Mouse (Mus musculus) bone marrow macrophage, adult 2 months (primary cell): Measurements from ENCODE around the gene Ccdc47. TPM values are rescaled to one million over a fixed set of nuclear protein-coding genes. Genes with fewer than 3 reads are reported as not detected.

Experiments
- H3K27ac ChIP-seq: 2 replicates; pipeline ENCODE4 v1.5.1; 2012; ENCODE audit warnings: low read depth, low read length; ENCODE audit not compliant: insufficient read depth
- H3K4me1 ChIP-seq: 2 replicates; pipeline ENCODE4 v1.6.1; 2012; ENCODE audit warnings: low read length; ENCODE audit not compliant: control insufficient read depth, insufficient read depth
- H3K4me3 ChIP-seq: 2 replicates; pipeline ENCODE4 v1.5.1; 2012; ENCODE audit warnings: mild to moderate bottlenecking, low read length, moderate library complexity; ENCODE audit not compliant: insufficient read depth
- CTCF ChIP-seq: IDR thresholded peaks from 2 replicates; pipeline ENCODE4 v1.5.1; 2012; ENCODE audit warnings: low read depth, mild to moderate bottlenecking, low read length, moderate library complexity
- POLR2A ChIP-seq: IDR thresholded peaks from 2 replicates; pipeline ENCODE4 v1.6.1; 2012; ENCODE audit warnings: mild to moderate bottlenecking, low read depth, low read length, borderline replicate concordance
- polyA plus RNA-seq: library from polyadenylated mRNA; stranded (reverse); fragments of >200 nt; gene quantifications from 2 replicates; pipeline ENCODE4 v1.2.4, GENCODE M21; 2012; ENCODE audit not compliant: missing spikeins, insufficient read depth, insufficient read length

Gene Ccdc47
- polyA plus RNA-seq, 1 experiment: 97.3 TPM

DNA sequence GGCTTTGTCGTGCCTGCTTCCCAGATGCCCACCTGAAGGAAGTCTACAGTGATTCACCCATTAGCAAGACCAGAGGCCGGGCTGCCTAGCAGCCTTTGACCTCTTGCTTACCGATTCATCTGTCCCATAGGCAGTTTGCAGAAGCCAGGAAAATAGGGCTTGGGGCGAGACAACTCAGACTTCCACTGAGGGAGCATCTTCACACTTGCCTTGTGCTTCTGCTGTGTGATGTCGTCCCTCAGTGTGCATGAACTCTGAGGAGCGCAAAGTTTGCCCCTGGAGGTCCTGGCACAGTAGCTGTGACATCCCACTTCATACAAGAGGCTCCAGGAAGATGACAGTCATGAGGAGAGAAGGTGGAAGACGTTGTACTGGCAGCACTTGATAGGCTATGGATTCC is 59.0 kb downstream of the Ccdc47 start:
- Histone ChIP-seq H3K4me3 (no peak overlapping the region), H3K4me1 (peaks cover 41% of the 10 kb centered on the region), H3K27ac (no peak overlapping the region)
- no peak for TF ChIP-seq CTCF
- no peak for TF ChIP-seq POLR2A

- Histone ChIP-seq H3K4me3 (no peak overlapping the region), H3K4me1 (peaks cover 41% of the 10 kb centered on the region), H3K27ac (no peak overlapping the region)
- TF ChIP-seq POLR2A (no peak), CTCF (no peak)
Measured at GRCm38 (mm10) chr11:106156257-106156656, 59.9 kb downstream of the Ccdc47 start.

DNA sequence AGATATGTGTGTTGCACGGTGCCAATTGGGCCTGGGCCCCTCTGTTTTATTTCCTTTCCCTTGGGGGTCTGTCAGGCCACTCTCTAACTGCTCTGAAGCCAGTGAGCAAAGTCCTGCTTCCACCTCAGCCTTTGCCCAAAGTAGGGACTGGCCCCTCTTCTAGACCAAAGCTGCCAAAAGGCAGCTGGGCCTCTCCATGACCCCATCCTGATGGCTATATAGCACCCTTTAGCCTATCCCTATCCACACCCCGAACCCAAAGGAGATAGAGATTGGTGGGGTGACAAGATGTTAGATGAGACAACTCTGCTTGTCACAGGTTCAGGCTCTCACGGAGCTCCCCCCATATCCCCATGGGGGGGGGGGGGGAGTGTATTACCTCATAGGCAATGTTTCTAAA is 60.4 kb downstream of the Ccdc47 start:
- H3K4me3 ChIP-seq: no peak overlapping the region
- TF ChIP-seq CTCF: no peak
- TF ChIP-seq POLR2A: no peak
- no peak overlapping the region for H3K27ac ChIP-seq
- H3K4me1 ChIP-seq: peaks cover 40% of the 10 kb centered on the region

DNA sequence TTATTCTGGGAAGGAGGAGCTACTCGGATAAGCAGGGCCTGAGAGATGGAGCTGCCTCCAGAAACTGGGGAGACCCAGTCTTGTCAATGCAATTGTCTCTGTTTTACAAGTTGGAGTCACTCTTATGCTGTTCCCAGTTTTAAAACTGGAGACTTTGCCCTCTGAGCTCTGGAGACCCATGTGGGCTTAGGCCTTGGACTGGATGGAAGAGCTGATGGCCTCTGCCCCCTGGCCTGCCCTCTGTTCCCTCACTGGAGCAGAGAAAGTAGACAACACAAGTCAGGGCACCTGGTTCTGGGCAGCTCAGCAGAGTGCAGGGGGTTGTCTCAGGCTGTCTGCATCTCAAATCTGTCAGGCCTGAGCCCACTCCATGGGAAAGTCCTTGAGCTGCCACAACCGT is 61.4 kb downstream of the Ccdc47 start:
- Histone ChIP-seq H3K27ac (no peak overlapping the region), H3K4me1 (peaks cover 36% of the 10 kb centered on the region), H3K4me3 (no peak overlapping the region)
- no peak for TF ChIP-seq CTCF
- no peak for TF ChIP-seq POLR2A

GRCm38 (mm10) chr11:106154091-106154490 is 62.1 kb downstream of the Ccdc47 start:
- no peak overlapping the region for H3K4me3 ChIP-seq
- H3K27ac ChIP-seq: peak overlapping the region; percentile 58
- TF ChIP-seq CTCF (no peak), POLR2A (no peak)
- peaks cover 36% of the 10 kb centered on the region for H3K4me1 ChIP-seq

GRCm38 (mm10) chr11:106152132-106152531 is 64.0 kb downstream of the Ccdc47 start:
- no peak overlapping the region for H3K27ac ChIP-seq
- TF ChIP-seq POLR2A (no peak), CTCF (no peak)
- peaks cover 30% of the 10 kb centered on the region for H3K4me1 ChIP-seq

DNA sequence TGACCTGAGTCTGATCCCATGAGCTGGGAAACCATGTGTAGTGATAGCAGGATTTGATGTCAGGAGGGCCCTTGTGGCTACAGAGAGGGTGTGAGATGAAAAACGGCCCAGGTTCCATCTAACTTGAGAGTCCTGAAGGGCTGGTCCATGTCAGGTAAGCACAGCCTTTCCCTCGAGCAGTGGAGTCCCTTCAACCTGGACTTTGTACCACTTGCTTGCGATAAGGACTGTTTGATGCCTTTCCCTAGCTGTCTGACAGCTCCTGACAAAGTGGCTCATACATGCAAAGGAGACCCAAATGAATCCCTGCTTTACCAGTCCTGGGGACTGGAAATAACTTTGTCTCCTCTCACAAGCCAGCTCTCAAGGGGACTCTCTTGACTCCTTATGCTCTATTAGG is 64.9 kb downstream of the Ccdc47 start:
- Histone ChIP-seq H3K27ac (no peak overlapping the region), H3K4me3 (no peak overlapping the region), H3K4me1 (peaks cover 31% of the 10 kb centered on the region)
- TF ChIP-seq POLR2A (no peak), CTCF (no peak)

More at GRCm38 (mm10) chr11:106152132-106152531, 64.0 kb downstream of the Ccdc47 start:
- no peak overlapping the region for H3K4me3 ChIP-seq

Other genes with a start within 250 kb of the Ccdc47 start
- 0.27 and 0.88 TPM in 2 replicates for gene Ace, start 248.4 kb downstream of the Ccdc47 start, polyA plus RNA-seq
- gene Ace3, start 221.7 kb downstream of the Ccdc47 start, polyA plus RNA-seq: not detected in 2 replicates
- not detected in 2 replicates for gene Kcnh6, start 208.2 kb downstream of the Ccdc47 start, polyA plus RNA-seq
- 48.8 and 55.3 TPM in 2 replicates for gene Dcaf7, start 179.5 kb downstream of the Ccdc47 start, polyA plus RNA-seq
- 7.2 and 7.6 TPM in 2 replicates for gene Taco1, start 150.3 kb downstream of the Ccdc47 start, polyA plus RNA-seq
- 67.0 and 70.9 TPM in 2 replicates for gene Map3k3, start 131.7 kb downstream of the Ccdc47 start, polyA plus RNA-seq
- gene Gm10840, start 55.5 kb downstream of the Ccdc47 start, polyA plus RNA-seq: not detected in 2 replicates
- 263 and 272 TPM in 2 replicates for gene Limd2, start 55.5 kb downstream of the Ccdc47 start, polyA plus RNA-seq
- 23.8 and 25.4 TPM in 2 replicates for gene Strada, start 14.2 kb downstream of the Ccdc47 start, polyA plus RNA-seq
- 42.8 and 46.3 TPM in 2 replicates for gene Ddx42, start 582 bp upstream of the Ccdc47 start, polyA plus RNA-seq
- 17.7 and 21.7 TPM in 2 replicates for gene Ftsj3, start 39.7 kb upstream of the Ccdc47 start, polyA plus RNA-seq
- gene Psmc5, start 39.8 kb upstream of the Ccdc47 start, polyA plus RNA-seq: 76.9 and 78.8 TPM in 2 replicates
- gene Smarcd2, start 56.6 kb upstream of the Ccdc47 start, polyA plus RNA-seq: 89.5 and 89.8 TPM in 2 replicates
- not detected in 2 replicates for gene Tcam1, start 60.3 kb upstream of the Ccdc47 start, polyA plus RNA-seq
- not detected in 2 replicates for gene Gh, start 85.5 kb upstream of the Ccdc47 start, polyA plus RNA-seq
- 5.1 and 6.5 TPM in 2 replicates for gene Cd79b, start 98.4 kb upstream of the Ccdc47 start, polyA plus RNA-seq
- not detected in 2 replicates for gene Scn4a, start 136.9 kb upstream of the Ccdc47 start, polyA plus RNA-seq
- not detected in 2 replicates for gene Prr29, start 149.1 kb upstream of the Ccdc47 start, polyA plus RNA-seq
- gene Icam2, start 171.7 kb upstream of the Ccdc47 start, polyA plus RNA-seq: 7.4 and 9.4 TPM in 2 replicates